Mouse (Mus musculus) cerebellum, adult 2 months (tissue): ENCODE results near the gene Gjb4. TPM values are rescaled to one million over a fixed set of nuclear protein-coding genes. Genes with fewer than 3 reads are reported as not detected.

Experiments
- DNase-seq, 2 experiments: peaks; one replicate each; pipeline ENCODE4 v3.0.0; 2021
- H3K27ac ChIP-seq: fragments of 200-500 bp; 2 replicates; pipeline ENCODE4 v1.5.1; 2012; ENCODE audit warnings: low read length, control low read depth, inconsistent platforms; ENCODE audit not compliant: insufficient read depth
- H3K27me3 ChIP-seq: fragments of 200-500 bp; 2 replicates; pipeline ENCODE4 v1.6.1; 2012; ENCODE audit warnings: inconsistent platforms, mild to moderate bottlenecking, low read length, moderate library complexity; ENCODE audit not compliant: control insufficient read depth, insufficient read depth
- H3K4me1 ChIP-seq: fragments of 200-500 bp; 2 replicates; pipeline ENCODE4 v1.6.1; 2011; ENCODE audit warnings: low read length; ENCODE audit not compliant: control insufficient read depth, insufficient read depth
- H3K4me3 ChIP-seq: fragments of 200-500 bp; replicated peaks from 2 replicates; pipeline ENCODE3; 2011; ENCODE audit warnings: mild to moderate bottlenecking, low read depth, low read length, control low read depth; ENCODE audit not compliant: insufficient read depth
- CTCF ChIP-seq: fragments of 200-500 bp; IDR thresholded peaks from 2 replicates; pipeline ENCODE4 v1.5.1; 2011; ENCODE audit warnings: low read depth, mild to moderate bottlenecking, control low read depth, low read length, moderate library complexity, borderline replicate concordance; ENCODE audit not compliant: insufficient read depth
- POLR2A ChIP-seq: fragments of 200-500 bp; IDR thresholded peaks from 2 replicates; pipeline ENCODE4 v1.6.1; 2011; ENCODE audit warnings: low read length, control low read depth, borderline replicate concordance; ENCODE audit not compliant: insufficient read depth
- WGBS: fragments of 180-500 bp; shearing (Covaris S2); methylation state at CpG from one replicate; pipeline ENCODE4 v1.1.7; 2018; 5-methylcytosine and 5-hydroxymethylcytosine counted together
- polyA plus RNA-seq: library from polyadenylated mRNA; depleted of rRNA; stranded (reverse); fragments of >200 nt; gene quantifications from 2 replicates; pipeline ENCODE4 v1.2.3, GENCODE M21; 2012

The Gjb4 gene
- polyA plus RNA-seq, 1 experiment, result 0.10 TPM

DNA sequence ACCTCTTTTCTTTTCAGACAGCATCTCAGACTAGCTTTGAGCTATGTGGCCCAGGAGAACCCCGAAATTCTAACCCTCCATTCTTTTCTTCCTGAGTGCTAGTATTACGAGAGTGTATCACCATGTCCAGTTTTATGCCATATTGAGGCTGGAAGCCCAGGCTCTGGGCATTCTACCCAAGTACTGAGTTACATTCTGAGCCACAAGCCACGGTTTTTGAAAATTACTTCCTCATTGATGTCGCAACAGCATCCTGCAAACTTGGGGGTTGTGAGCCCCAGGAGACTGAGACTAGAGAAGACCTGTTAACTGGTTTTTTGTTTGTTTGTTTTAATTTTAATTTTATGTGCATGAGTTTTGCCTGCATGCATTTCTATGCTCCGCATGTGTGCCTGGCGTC, 26.1 kb downstream of the Gjb4 start:
- WGBS, result 78% methylated on average over 6 of the region's 6 CpGs
- Histone ChIP-seq H3K4me1 (no peaks in the 10 kb centered on the region), H3K27ac (no peak overlapping the region), H3K4me3 (no peak overlapping the region), H3K27me3 (peaks cover 3% of the 10 kb centered on the region; the same call in 1 of the 2 replicates)
- DNase-seq, result no peak
- TF ChIP-seq CTCF (no peak), POLR2A (no peak)

GRCm38 (mm10) chr4:127327258-127327657, 26.6 kb downstream of the Gjb4 start:
- Histone ChIP-seq H3K27ac (no peak overlapping the region), H3K4me3 (no peak overlapping the region), H3K27me3 (peaks cover 3% of the 10 kb centered on the region; the same call in 1 of the 2 replicates), H3K4me1 (no peaks in the 10 kb centered on the region)
- no peak for DNase-seq
- 74% methylated on average over 7 of the region's 7 CpGs for WGBS
- no peak for TF ChIP-seq POLR2A

DNA sequence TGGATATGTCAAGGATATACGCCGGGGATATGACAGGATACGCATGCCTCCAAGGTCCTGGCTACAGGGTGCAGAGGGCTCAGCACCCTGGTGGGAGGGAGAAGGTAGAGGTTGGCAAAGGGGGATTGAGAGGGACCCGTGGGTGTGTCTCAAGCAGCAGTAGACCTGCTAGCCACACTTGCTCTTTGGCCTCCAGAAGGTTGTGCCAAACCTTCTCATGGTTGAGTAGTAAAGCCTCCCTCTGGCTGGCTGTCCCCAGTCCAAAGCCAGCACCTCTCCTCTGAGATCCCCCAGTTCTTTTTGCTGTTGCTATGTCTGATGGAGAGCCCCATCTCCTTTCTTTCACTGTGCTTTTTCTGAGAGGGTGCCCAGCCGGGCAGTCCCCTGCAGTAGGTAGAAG, 28.6 kb downstream of the Gjb4 start:
- DNase-seq, result no peak
- WGBS, result 77% methylated on average over 5 of the region's 5 CpGs
- Histone ChIP-seq H3K4me1 (no peaks in the 10 kb centered on the region), H3K4me3 (no peak overlapping the region), H3K27me3 (no peaks in the 10 kb centered on the region), H3K27ac (no peak overlapping the region)
- TF ChIP-seq CTCF, result no peak
- no peak for TF ChIP-seq POLR2A

- Histone ChIP-seq H3K27ac (no peak overlapping the region), H3K27me3 (no peaks in the 10 kb centered on the region), H3K4me1 (no peaks in the 10 kb centered on the region), H3K4me3 (no peak overlapping the region)
- peak; percentile 83 for TF ChIP-seq CTCF
- TF ChIP-seq POLR2A, result no peak
- peak; percentile 50 to 71 for DNase-seq
- 13% methylated on average over 6 of the region's 6 CpGs for WGBS
These were observed 29.1 kb downstream of the Gjb4 start for GRCm38 (mm10) chr4:127324759-127325158.

DNA sequence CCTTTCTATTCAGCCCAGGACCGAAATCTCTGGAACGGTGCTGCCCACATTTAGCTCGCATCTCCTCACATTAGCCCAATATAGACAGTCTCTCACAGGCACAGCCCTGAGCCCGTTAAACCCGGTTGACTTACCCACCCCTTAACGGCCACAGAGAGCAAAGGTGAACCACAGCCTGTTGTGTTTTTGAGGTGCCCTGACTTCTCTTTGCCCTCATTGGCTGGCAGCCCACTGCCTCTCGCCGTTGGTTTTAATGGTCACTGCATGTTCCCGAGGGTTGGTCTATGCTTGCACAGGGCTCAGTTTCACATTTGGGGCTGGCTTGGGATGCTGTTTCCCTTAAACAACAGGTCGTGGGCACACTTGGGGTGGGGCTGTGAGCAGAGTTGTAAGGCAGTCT, 29.6 kb downstream of the Gjb4 start:
- 71% methylated on average over 10 of the region's 10 CpGs for WGBS
- Histone ChIP-seq H3K4me3 (no peak overlapping the region), H3K27ac (no peak overlapping the region), H3K27me3 (no peaks in the 10 kb centered on the region), H3K4me1 (no peaks in the 10 kb centered on the region)
- TF ChIP-seq CTCF, result no peak
- no peak for TF ChIP-seq POLR2A
- DNase-seq, result no peak

DNA sequence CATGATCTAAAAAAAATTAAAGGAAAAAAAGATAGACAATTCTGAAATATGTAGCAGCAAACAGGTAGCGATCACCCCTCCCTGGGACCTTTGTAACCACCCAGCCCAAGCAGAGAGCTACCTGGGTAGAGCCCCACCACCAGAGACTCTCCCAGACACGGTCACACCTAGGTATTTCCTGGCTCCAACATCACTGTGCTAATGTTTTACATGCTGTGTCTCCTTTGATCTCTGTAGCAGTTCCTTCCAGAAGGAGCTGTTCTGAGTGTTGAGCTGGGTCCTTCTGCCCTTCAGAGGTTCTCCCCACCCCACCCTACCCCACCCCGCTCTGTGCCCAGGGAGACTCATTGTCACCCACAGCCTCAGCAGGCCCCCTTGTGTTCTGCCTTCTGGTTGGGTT, 30.2 kb downstream of the Gjb4 start:
- no peaks in the 10 kb centered on the region for H3K27me3 ChIP-seq
- H3K4me3 ChIP-seq, result no peak overlapping the region
- no peaks in the 10 kb centered on the region for H3K4me1 ChIP-seq
- DNase-seq, result no peak
- 84% methylated on average over 3 of the region's 3 CpGs for WGBS
- TF ChIP-seq CTCF (no peak), POLR2A (no peak)
- H3K27ac ChIP-seq, result no peak overlapping the region

GRCm38 (mm10) chr4:127319613-127320012, 34.3 kb downstream of the Gjb4 start:
- H3K4me3 ChIP-seq, result no peak overlapping the region
- H3K27ac ChIP-seq, result no peak overlapping the region
- 5% methylated on average over 3 of the region's 3 CpGs for WGBS
- H3K27me3 ChIP-seq, result no peaks in the 10 kb centered on the region
- DNase-seq, result peak; percentile 54
- no peak for TF ChIP-seq POLR2A
- TF ChIP-seq CTCF, result peak; percentile 91
- no peaks in the 10 kb centered on the region for H3K4me1 ChIP-seq

DNA sequence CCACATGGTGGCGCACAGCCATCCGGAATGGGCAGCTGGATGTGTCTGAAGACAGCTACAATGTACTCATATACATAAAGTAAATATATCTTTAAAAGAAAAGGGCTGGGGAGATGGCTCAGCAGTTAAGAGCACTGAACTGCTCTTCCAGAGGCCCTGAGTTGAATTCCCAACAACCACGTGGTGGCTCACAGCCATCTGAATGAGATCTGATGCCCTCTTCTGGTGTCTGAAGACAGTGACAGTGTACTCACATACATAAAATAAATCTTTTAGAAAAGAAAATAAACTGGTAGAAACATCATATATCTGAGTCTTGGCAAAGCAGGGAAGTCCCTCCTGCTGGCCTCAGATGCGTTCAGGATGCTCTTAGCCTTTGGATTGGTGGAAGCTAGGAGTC, 36.7 kb downstream of the Gjb4 start:
- Histone ChIP-seq H3K4me3 (no peak overlapping the region), H3K4me1 (no peaks in the 10 kb centered on the region), H3K27ac (no peak overlapping the region), H3K27me3 (no peaks in the 10 kb centered on the region)
- TF ChIP-seq POLR2A (no peak), CTCF (no peak)
- WGBS, result 72% methylated on average over 4 of the region's 4 CpGs
- no peak for DNase-seq

DNA sequence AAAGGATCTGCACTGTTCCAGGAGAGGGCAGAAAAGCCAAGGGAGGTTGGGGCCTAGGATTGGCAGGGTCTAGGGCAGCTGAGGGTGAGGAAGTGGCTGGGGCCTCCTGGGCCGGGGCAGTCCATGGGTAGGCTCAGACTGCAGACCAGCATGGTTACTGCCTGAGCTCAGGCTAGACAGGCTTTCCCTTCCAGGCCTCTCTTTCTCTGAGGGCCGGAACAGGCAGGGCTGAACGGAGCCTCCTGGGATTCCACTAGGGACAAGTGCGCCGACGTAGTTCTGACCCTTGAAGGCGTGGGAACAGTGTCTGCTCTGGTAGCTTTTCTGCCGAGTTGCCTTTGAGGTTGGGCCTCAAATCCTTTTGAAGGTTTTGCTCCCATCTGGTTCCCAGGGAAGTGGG, 38.1 kb downstream of the Gjb4 start:
- DNase-seq, result no peak
- TF ChIP-seq POLR2A, result no peak
- no peak for TF ChIP-seq CTCF
- H3K27ac ChIP-seq, result no peak overlapping the region
- H3K4me1 ChIP-seq, result peaks cover 8% of the 10 kb centered on the region; the same call in 1 of the 2 replicates
- 88% methylated on average over 8 of the region's 8 CpGs for WGBS
- no peaks in the 10 kb centered on the region for H3K27me3 ChIP-seq
- H3K4me3 ChIP-seq, result no peak overlapping the region
